Comparison of ENCODE assay signal across 10 mouse cellular contexts in genomic region chr2:5519221-5519669, GRCm38 (mm10).
DNase-seq lines count a peak whose midpoint lies in the region; ATAC-seq and TF ChIP-seq lines count a peak whose summit lies in the region.
"Had no signal": no experiment of that assay in that cellular context is flagged by ENCODE, and none has a peak within 500 bp of the region (broad histone marks: within the 10 kb centered on the region; RNA-seq: fewer than 3 reads in every experiment).

No protein-coding gene starts in this region.

- H3K27me3 ChIP-seq in lung, embryonic 14.5 days (ENCODE audit: insufficient read depth, low read length), result no peaks in the 10 kb centered on the region
- no peaks in the 10 kb centered on the region for H3K27me3 ChIP-seq in heart, embryonic 15.5 days

- no peak overlapping the region for H3K9ac ChIP-seq in lung, embryonic 14.5 days
- H3K9ac ChIP-seq in heart, embryonic 15.5 days, result no peak overlapping the region
- H3K9ac ChIP-seq: liver, embryonic 14.5 days had no signal

- H3K36me3 ChIP-seq in lung, embryonic 14.5 days (ENCODE audit: insufficient read depth), result no peaks in the 10 kb centered on the region
- no peaks in the 10 kb centered on the region for H3K36me3 ChIP-seq in heart, embryonic 15.5 days

- no peak for TF ChIP-seq CTCF in lung, embryonic 14.5 days (IDR thresholded peaks at IDR 0.05; ENCODE audit: low read depth)
- TF ChIP-seq CTCF in lung, adult 2 months (IDR thresholded peaks at IDR 0.05; ENCODE audit: insufficient read depth, low read length), result no peak

- peak; percentile 3 for DNase-seq in embryo, embryonic 11 days
- no peak for DNase-seq in embryo, embryonic 9.5 days (ENCODE audit: extremely low spot score)
- DNase-seq in lung, embryonic 14.5 days, result peak; percentile 88
- DNase-seq in lung, adult 2 months, result no peak
- DNase-seq in lung, postnatal 36 days, result peak; percentile 26
- DNase-seq in gastrocnemius, postnatal 10 days, result no peak
- no peak for DNase-seq in urinary bladder, adult 2 months (ENCODE audit: low spot score)
- DNase-seq: B cell, adult 2 months had no signal

- peak; percentile 91 for ATAC-seq in lung, embryonic 14.5 days (ENCODE audit: insufficient read depth)
- ATAC-seq in heart, embryonic 15.5 days (replicated peaks; ENCODE audit: insufficient number of reproducible peaks, insufficient read depth, low FRiP score, low read depth), result 0 out of 2 replicates have a peak, but pooled peaks have one; percentile 47

- H3K4me3 ChIP-seq in lung, embryonic 14.5 days (ENCODE audit: low read depth, low read length), result no peak overlapping the region
- no peak overlapping the region for H3K4me3 ChIP-seq in lung, adult 2 months (replicated peaks; ENCODE audit: extremely low read depth, low read depth, low read length)
- no peak overlapping the region for H3K4me3 ChIP-seq in heart, embryonic 15.5 days

- H3K9me3 ChIP-seq in lung, embryonic 14.5 days (ENCODE audit: low read depth, low read length), result no peaks in the 10 kb centered on the region
- no peaks in the 10 kb centered on the region for H3K9me3 ChIP-seq in heart, embryonic 15.5 days (replicated peaks)

- 30% methylated on average over 8 of the region's 8 CpGs for WGBS in lung, embryonic 14.5 days
- WGBS in lung, adult 2 months, result 55% methylated on average over 8 of the region's 8 CpGs
- 42% methylated on average over 8 of the region's 8 CpGs for WGBS in heart, embryonic 15.5 days

- H3K27ac ChIP-seq in lung, embryonic 14.5 days (ENCODE audit: low read depth), result peak overlapping the region; percentile 54; the same call in 1 of the 2 replicates
- peak overlapping the region; percentile 59 for H3K27ac ChIP-seq in heart, embryonic 15.5 days
- H3K27ac ChIP-seq: liver, embryonic 14.5 days had no signal

- TF ChIP-seq POLR2A in lung, adult 2 months (IDR thresholded peaks at IDR 0.05; ENCODE audit: borderline replicate concordance, extremely low read depth, low read depth, low read length), result no peak

- H3K4me1 ChIP-seq in lung, embryonic 14.5 days (ENCODE audit: insufficient read depth), result 0 out of 2 replicates have a peak, but pooled peaks cover 3% of the 10 kb centered on the region
- H3K4me1 ChIP-seq in lung, adult 2 months (ENCODE audit: control insufficient read depth, insufficient read depth, low read length), result peaks cover 3% of the 10 kb centered on the region; the same call in 1 of the 2 replicates
- peaks cover 21% of the 10 kb centered on the region for H3K4me1 ChIP-seq in heart, embryonic 15.5 days (replicated peaks)

- H3K4me2 ChIP-seq in lung, embryonic 14.5 days, result no peak overlapping the region
- no peak overlapping the region for H3K4me2 ChIP-seq in heart, embryonic 15.5 days

Comparison
In these comparisons a context has a peak if more than half of its experiments do, and no peak if none do; other contexts are left out.
1. DNase-seq: peak in embryo, embryonic 11 days (single experiment), lung, embryonic 14.5 days (single experiment) and lung, postnatal 36 days (single experiment); none in embryo, embryonic 9.5 days (single experiment), lung, adult 2 months (single experiment), gastrocnemius, postnatal 10 days (single experiment) and urinary bladder, adult 2 months (single experiment).